Mouse (Mus musculus) ES-Bruce4 (cell line): ENCODE results near the gene Rps29. TPM values are rescaled to one million over a fixed set of nuclear protein-coding genes. Genes with fewer than 3 reads are reported as not detected.

Experiments
- H3K27ac ChIP-seq: 2 replicates; pipeline ENCODE4 v1.5.1; 2012; ENCODE audit warnings: low read length, inconsistent platforms; ENCODE audit not compliant: insufficient read depth
- H3K27me3 ChIP-seq: 2 replicates; pipeline ENCODE4 v1.6.1; 2012; ENCODE audit warnings: mild to moderate bottlenecking, low read length, inconsistent platforms; ENCODE audit not compliant: control insufficient read depth, poor library complexity, insufficient read depth, severe bottlenecking
- H3K36me3 ChIP-seq: 2 replicates; pipeline ENCODE4 v1.6.1; 2012; ENCODE audit warnings: inconsistent platforms, mild to moderate bottlenecking, low read length, moderate library complexity; ENCODE audit not compliant: control insufficient read depth, poor library complexity, insufficient read depth, severe bottlenecking
- H3K4me1 ChIP-seq: one replicate; pipeline ENCODE4 v1.8.1; 2011; ENCODE audit warnings: low read length; ENCODE audit not compliant: control insufficient read depth, insufficient read depth
- H3K4me3 ChIP-seq: 2 replicates; pipeline ENCODE4 v1.5.1; 2011; ENCODE audit warnings: low read depth, mild to moderate bottlenecking, low read length
- H3K9ac ChIP-seq: 2 replicates; pipeline ENCODE4 v1.6.1; 2012; ENCODE audit warnings: low read depth, mild to moderate bottlenecking, inconsistent platforms; ENCODE audit not compliant: poor library complexity, severe bottlenecking
- H3K9me3 ChIP-seq: replicated peaks from 2 replicates; pipeline ENCODE4 v1.6.1; 2012; ENCODE audit warnings: mild to moderate bottlenecking, low read length, inconsistent platforms; ENCODE audit not compliant: control insufficient read depth, poor library complexity, insufficient read depth, severe bottlenecking
- CTCF ChIP-seq: IDR thresholded peaks from one replicate; pipeline ENCODE4 v1.8.1; 2011; ENCODE audit warnings: low read depth, low read length
- EP300 ChIP-seq: IDR thresholded peaks from 2 replicates; pipeline ENCODE4 v1.6.1; 2011; ENCODE audit warnings: low read depth, low read length; ENCODE audit not compliant: insufficient read depth
- POLR2A ChIP-seq: IDR thresholded peaks from one replicate; pipeline ENCODE4 v1.8.1; 2011; ENCODE audit warnings: low read length; ENCODE audit not compliant: insufficient read depth
- polyA plus RNA-seq: library from polyadenylated mRNA; stranded (reverse); fragments of >200 nt; gene quantifications from 2 replicates; pipeline ENCODE4 v1.2.4, GENCODE M21; 2011; ENCODE audit warnings: low read depth; ENCODE audit not compliant: missing spikeins, insufficient read depth, insufficient read length

Gene Rps29
- polyA plus RNA-seq, 1 experiment, result 1,335 TPM

GRCm38 (mm10) chr12:69183583-69184308 lies 24.8 kb upstream of the Rps29 start, which contains the start of the genes Rpl36al and Mgat2:
Gene Rpl36al, minus strand, starts transcription at chr12:69184083.
Gene Mgat2, plus strand, starts transcription at chr12:69184157.
- Histone ChIP-seq H3K36me3 (peaks cover 17% of the 10 kb centered on the region), H3K27ac (peak within 1 kb of the TSS; percentile 46), H3K27me3 (no peaks in the 10 kb centered on the region), H3K9ac (peak within 1 kb of the TSS; percentile 84), H3K9me3 (no peaks in the 10 kb centered on the region), H3K4me1 (no peaks in the 10 kb centered on the region), H3K4me3 (peak within 1 kb of the TSS; percentile 97)
- TF ChIP-seq POLR2A (peak; percentile 24), EP300 (no peak)

GRCm38 (mm10) chr12:69181800-69182199 lies 22.8 kb upstream of the Rps29 start:
- Histone ChIP-seq H3K27me3 (no peaks in the 10 kb centered on the region), H3K4me1 (no peaks in the 10 kb centered on the region), H3K9me3 (no peaks in the 10 kb centered on the region), H3K9ac (no peak overlapping the region), H3K27ac (no peak overlapping the region), H3K36me3 (peaks cover 13% of the 10 kb centered on the region), H3K4me3 (no peak overlapping the region)
- no peak for TF ChIP-seq EP300
- no peak for TF ChIP-seq POLR2A

GRCm38 (mm10) chr12:69179371-69179770 lies 20.4 kb upstream of the Rps29 start:
- H3K4me1 ChIP-seq, result no peaks in the 10 kb centered on the region
- H3K9me3 ChIP-seq, result no peaks in the 10 kb centered on the region
- H3K9ac ChIP-seq, result peak overlapping the region; percentile 30; the same call in 1 of the 2 replicates
- no peaks in the 10 kb centered on the region for H3K27me3 ChIP-seq
- TF ChIP-seq EP300 (no peak), POLR2A (no peak)
- H3K27ac ChIP-seq, result no peak overlapping the region
- no peak overlapping the region for H3K4me3 ChIP-seq
- peaks cover 15% of the 10 kb centered on the region for H3K36me3 ChIP-seq

GRCm38 (mm10) chr12:69177526-69177925 lies 18.5 kb upstream of the Rps29 start:
- H3K9me3 ChIP-seq, result no peaks in the 10 kb centered on the region
- H3K27ac ChIP-seq, result no peak overlapping the region
- no peaks in the 10 kb centered on the region for H3K27me3 ChIP-seq
- H3K4me1 ChIP-seq, result no peaks in the 10 kb centered on the region
- no peak overlapping the region for H3K4me3 ChIP-seq
- TF ChIP-seq EP300 (no peak), POLR2A (no peak), CTCF (no peak)
- no peak overlapping the region for H3K9ac ChIP-seq
- peaks cover 15% of the 10 kb centered on the region for H3K36me3 ChIP-seq

GRCm38 (mm10) chr12:69175975-69176374 lies 17.0 kb upstream of the Rps29 start:
- no peak for TF ChIP-seq EP300
- no peak for TF ChIP-seq CTCF
- no peak for TF ChIP-seq POLR2A
- Histone ChIP-seq H3K36me3 (peaks cover 7% of the 10 kb centered on the region), H3K27ac (no peak overlapping the region), H3K4me3 (no peak overlapping the region), H3K27me3 (no peaks in the 10 kb centered on the region), H3K4me1 (no peaks in the 10 kb centered on the region), H3K9ac (no peak overlapping the region), H3K9me3 (no peaks in the 10 kb centered on the region)

GRCm38 (mm10) chr12:69171307-69171706 lies 12.3 kb upstream of the Rps29 start:
- Histone ChIP-seq H3K27me3 (no peaks in the 10 kb centered on the region), H3K36me3 (peaks cover 5% of the 10 kb centered on the region), H3K27ac (no peak overlapping the region), H3K4me3 (no peak overlapping the region), H3K9me3 (no peaks in the 10 kb centered on the region), H3K4me1 (peaks cover 2% of the 10 kb centered on the region), H3K9ac (no peak overlapping the region)
- no peak for TF ChIP-seq CTCF
- no peak for TF ChIP-seq EP300
- no peak for TF ChIP-seq POLR2A
